Mouse (Mus musculus) thymus, adult 2 months (tissue): ENCODE results near the gene Sez6l. TPM values are rescaled to one million over a fixed set of nuclear protein-coding genes. Genes with fewer than 3 reads are reported as not detected.

Source experiments
- DNase-seq: peaks from one replicate; pipeline ENCODE4 v3.0.0; 2021
- H3K27ac ChIP-seq: fragments of 200-500 bp; 2 replicates; pipeline ENCODE4 v1.5.1; 2012; ENCODE audit warnings: low read length, control low read depth; ENCODE audit not compliant: control insufficient read depth, insufficient read depth
- H3K27me3 ChIP-seq: fragments of 200-500 bp; 2 replicates; pipeline ENCODE4 v1.6.1; 2012; ENCODE audit warnings: mild to moderate bottlenecking, low read length, moderate library complexity, mixed read lengths; ENCODE audit not compliant: control insufficient read depth, insufficient read depth
- H3K36me3 ChIP-seq: fragments of 200-500 bp; 2 replicates; pipeline ENCODE4 v1.6.1; 2012; ENCODE audit warnings: mild to moderate bottlenecking, low read length, moderate library complexity; ENCODE audit not compliant: control insufficient read depth, insufficient read depth
- H3K4me1 ChIP-seq: fragments of 200-500 bp; replicated peaks from 2 replicates; pipeline ENCODE4 v1.6.1; 2012; ENCODE audit warnings: low read length; ENCODE audit not compliant: control insufficient read depth, insufficient read depth
- H3K4me3 ChIP-seq: fragments of 200-500 bp; 2 replicates; pipeline ENCODE4 v1.5.1; 2012; ENCODE audit warnings: mild to moderate bottlenecking, low read length, control low read depth, moderate library complexity; ENCODE audit not compliant: control insufficient read depth, insufficient read depth
- CTCF ChIP-seq: fragments of 200-500 bp; IDR thresholded peaks from 2 replicates; pipeline ENCODE4 v1.5.1; 2012; ENCODE audit warnings: mild to moderate bottlenecking, control low read depth, low read length, moderate library complexity, borderline replicate concordance; ENCODE audit not compliant: control insufficient read depth, poor library complexity, insufficient read depth; ENCODE audit errors: extremely low read depth
- POLR2A ChIP-seq: fragments of 200-500 bp; IDR thresholded peaks from 2 replicates; pipeline ENCODE4 v1.6.1; 2012; ENCODE audit warnings: mild to moderate bottlenecking, low read length, control low read depth, moderate library complexity; ENCODE audit not compliant: control insufficient read depth, poor library complexity, insufficient read depth; ENCODE audit errors: extremely low read depth
- WGBS: fragments of 180-500 bp; shearing (Covaris S2); methylation state at CpG from one replicate; pipeline ENCODE4 v1.1.7; 2018; 5-methylcytosine and 5-hydroxymethylcytosine counted together
- polyA plus RNA-seq: library from polyadenylated mRNA; depleted of rRNA; stranded (reverse); fragments of >200 nt; gene quantifications from 2 replicates; pipeline ENCODE4 v1.2.3, GENCODE M21; 2012

Sez6l gene
- polyA plus RNA-seq, 1 experiment = 1.8 TPM

DNA sequence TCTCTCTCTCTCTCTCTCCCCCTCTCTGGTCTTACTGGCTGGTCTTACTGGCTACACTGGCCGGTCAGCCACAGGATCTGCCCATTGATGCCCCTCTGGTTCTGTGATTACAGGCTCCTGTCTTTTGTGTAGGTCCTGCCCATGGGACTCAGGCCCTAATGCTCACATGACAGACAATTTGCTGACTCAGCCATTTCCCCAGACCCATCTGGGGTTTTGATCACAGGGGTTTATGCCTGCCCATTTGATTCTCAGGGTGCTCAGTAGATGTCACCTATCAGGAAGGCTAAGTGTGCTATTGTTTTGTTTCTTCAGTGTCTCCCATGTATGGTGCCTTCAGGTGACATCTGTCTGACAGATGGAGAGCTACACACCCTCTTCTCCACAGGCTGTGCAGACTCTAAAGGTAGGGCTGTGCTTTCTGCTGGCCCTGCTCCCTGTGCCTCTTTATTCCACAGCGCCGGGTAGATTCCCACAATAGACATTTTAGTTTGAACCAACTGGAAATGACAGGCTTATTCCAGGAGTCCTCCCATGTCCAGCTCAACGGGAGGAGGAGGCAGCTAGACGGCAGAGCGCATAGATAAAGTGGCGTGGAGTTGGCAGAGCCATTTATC lies 80.1 kb downstream of the Sez6l start:
- H3K27me3 ChIP-seq = no peaks in the 10 kb centered on the region
- no peak overlapping the region for H3K27ac ChIP-seq
- 95% methylated on average over 7 of the region's 7 CpGs for WGBS
- H3K4me3 ChIP-seq = no peak overlapping the region
- H3K4me1 ChIP-seq = no peaks in the 10 kb centered on the region
- no peaks in the 10 kb centered on the region for H3K36me3 ChIP-seq
- DNase-seq = no peak
- no peak for TF ChIP-seq CTCF
- TF ChIP-seq POLR2A = no peak

- H3K27me3 ChIP-seq = no peaks in the 10 kb centered on the region
- no peak overlapping the region for H3K27ac ChIP-seq
- H3K4me3 ChIP-seq = no peak overlapping the region
- no peaks in the 10 kb centered on the region for H3K4me1 ChIP-seq
- H3K36me3 ChIP-seq = no peaks in the 10 kb centered on the region
- TF ChIP-seq POLR2A = no peak
- no peak for TF ChIP-seq CTCF
- peak; percentile 5 for DNase-seq
- WGBS = 53% methylated on average over 11 of the region's 11 CpGs
These were observed 83.5 kb downstream of the Sez6l start for GRCm38 (mm10) chr5:112493492-112493891.

- 55% methylated on average over 11 of the region's 11 CpGs for WGBS
- no peak for TF ChIP-seq CTCF
- no peak for TF ChIP-seq POLR2A
- H3K36me3 ChIP-seq = no peaks in the 10 kb centered on the region
- no peaks in the 10 kb centered on the region for H3K4me1 ChIP-seq
- H3K27ac ChIP-seq = no peak overlapping the region
- no peak for DNase-seq
- H3K27me3 ChIP-seq = no peaks in the 10 kb centered on the region
- no peak overlapping the region for H3K4me3 ChIP-seq
These were observed 85.5 kb downstream of the Sez6l start for GRCm38 (mm10) chr5:112491489-112491888.

- H3K27me3 ChIP-seq = no peaks in the 10 kb centered on the region
- H3K36me3 ChIP-seq = no peaks in the 10 kb centered on the region
- H3K4me3 ChIP-seq = no peak overlapping the region
- no peak for DNase-seq
- TF ChIP-seq POLR2A = no peak
- TF ChIP-seq CTCF = no peak
- H3K27ac ChIP-seq = no peak overlapping the region
- WGBS = 18% methylated on average over 8 of the region's 8 CpGs
- H3K4me1 ChIP-seq = no peaks in the 10 kb centered on the region
These were observed 88.7 kb downstream of the Sez6l start for GRCm38 (mm10) chr5:112488101-112488776.

DNA sequence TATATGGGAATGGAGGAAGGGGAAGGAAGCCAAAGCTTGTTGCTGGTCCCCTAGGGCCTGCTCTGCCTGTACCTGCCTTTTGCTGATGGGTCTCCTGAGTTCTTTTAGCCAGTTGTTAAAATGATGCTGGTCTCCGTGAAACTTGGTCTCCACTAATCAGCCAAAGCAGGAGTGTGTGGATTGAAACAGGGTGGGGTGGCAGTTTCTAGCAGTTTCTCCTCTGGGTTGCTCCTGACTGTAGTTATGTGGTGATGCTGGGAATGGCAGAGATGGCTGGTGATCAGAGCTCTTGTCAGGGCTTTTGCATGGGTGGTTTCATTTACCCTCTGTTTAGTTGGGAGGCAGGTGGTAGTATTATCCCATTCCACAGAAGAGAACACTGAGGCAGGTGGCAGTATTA lies 89.5 kb downstream of the Sez6l start:
- no peak for DNase-seq
- 100% methylated on average over 1 of the region's 1 CpGs for WGBS
- no peak for TF ChIP-seq POLR2A
- no peak for TF ChIP-seq CTCF
- no peak overlapping the region for H3K4me3 ChIP-seq
- H3K4me1 ChIP-seq = peaks cover 4% of the 10 kb centered on the region
- no peak overlapping the region for H3K27ac ChIP-seq
- H3K36me3 ChIP-seq = no peaks in the 10 kb centered on the region
- no peaks in the 10 kb centered on the region for H3K27me3 ChIP-seq

DNA sequence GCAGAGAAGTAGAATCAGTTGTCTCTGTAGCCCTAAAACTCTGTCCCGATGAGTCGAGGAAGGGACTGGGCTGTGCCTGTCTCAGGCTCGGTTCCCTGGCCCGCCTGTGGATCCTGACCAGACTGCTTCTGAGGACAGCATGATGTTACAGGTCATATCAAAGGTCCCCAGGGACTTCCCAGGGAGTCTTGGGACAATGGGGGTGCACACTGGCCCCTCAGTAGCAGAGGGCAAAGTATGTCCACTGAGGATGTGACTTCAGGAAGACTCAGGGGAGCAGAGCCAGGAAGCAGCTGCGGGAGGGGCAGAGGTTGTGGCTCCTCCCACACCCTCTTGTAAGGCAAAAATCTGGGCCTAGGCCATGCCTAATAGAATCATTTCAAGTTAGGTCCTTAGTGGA lies 90.6 kb downstream of the Sez6l start:
- no peak for DNase-seq
- 65% methylated on average over 5 of the region's 5 CpGs for WGBS
- Histone ChIP-seq H3K27me3 (no peaks in the 10 kb centered on the region), H3K27ac (no peak overlapping the region), H3K36me3 (no peaks in the 10 kb centered on the region), H3K4me3 (no peak overlapping the region), H3K4me1 (peaks cover 12% of the 10 kb centered on the region)
- TF ChIP-seq POLR2A = no peak
- TF ChIP-seq CTCF = no peak

GRCm38 (mm10) chr5:112484924-112485715 lies 91.9 kb downstream of the Sez6l start:
- no peak for DNase-seq
- no peak for TF ChIP-seq POLR2A
- no peak for TF ChIP-seq CTCF
- Histone ChIP-seq H3K27ac (no peak overlapping the region), H3K4me3 (no peak overlapping the region), H3K36me3 (no peaks in the 10 kb centered on the region), H3K27me3 (no peaks in the 10 kb centered on the region), H3K4me1 (peaks cover 12% of the 10 kb centered on the region)
- WGBS = 88% methylated on average over 13 of the region's 13 CpGs
